Mouse (Mus musculus): ENCODE results near the gene Gm45015.

DNA sequence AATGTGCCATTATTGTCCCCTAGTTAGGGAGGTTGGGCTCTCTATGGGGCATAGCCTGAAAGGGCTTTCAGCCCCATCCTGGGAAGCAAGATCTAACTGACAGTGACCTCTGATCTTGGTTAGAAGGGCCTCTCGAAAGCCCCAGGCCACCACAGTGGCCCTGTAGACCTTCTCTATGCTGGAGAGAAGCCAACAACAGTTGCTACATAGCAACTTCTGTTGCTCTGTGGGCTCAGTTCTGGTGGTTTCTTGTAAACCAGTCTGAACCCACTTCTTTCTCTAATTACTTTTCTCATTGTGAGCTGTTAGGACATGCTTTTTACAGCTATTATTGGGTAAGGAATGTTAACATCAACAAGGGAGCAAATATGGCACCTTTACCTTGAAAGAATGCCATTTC is 20.1 kb upstream of the Gm45015 start:
- TF ChIP-seq CTCF (IDR thresholded peaks at IDR 0.05; ENCODE audit: control insufficient read depth, insufficient read depth, insufficient read length), result no peak
- TF ChIP-seq MAX (IDR thresholded peaks at IDR 0.05), result no peak
- no peak for TF ChIP-seq USF1 (IDR thresholded peaks at IDR 0.05; ENCODE audit: low read depth)
- no peak for TF ChIP-seq MYOG (IDR thresholded peaks at IDR 0.05; ENCODE audit: control insufficient read depth, extremely low read depth, insufficient read length)
